Mouse (Mus musculus) liver, embryonic 14.5 days (tissue): ENCODE data around the gene Prdm8.

Experiments used
- CTCF ChIP-seq: IDR thresholded peaks from 2 replicates; pipeline ENCODE4 v1.5.1; 2016; ENCODE audit warnings: antibody characterized with exemption, low read depth, control low read depth
- EP300 ChIP-seq: IDR thresholded peaks from 2 replicates; pipeline ENCODE4 v1.6.1; 2016; ENCODE audit warnings: antibody characterized with exemption, low read depth

GRCm38 (mm10) chr5:98138545-98139296, 28.3 kb upstream of the Prdm8 start:
- TF ChIP-seq CTCF (no peak), EP300 (no peak)
